Mouse (Mus musculus): ENCODE data around the gene Esm1. TPM values are rescaled to one million over a fixed set of nuclear protein-coding genes. Genes with fewer than 3 reads are reported as not detected.

Esm1 gene
- polyA plus RNA-seq, 1 experiment = not detected

DNA sequence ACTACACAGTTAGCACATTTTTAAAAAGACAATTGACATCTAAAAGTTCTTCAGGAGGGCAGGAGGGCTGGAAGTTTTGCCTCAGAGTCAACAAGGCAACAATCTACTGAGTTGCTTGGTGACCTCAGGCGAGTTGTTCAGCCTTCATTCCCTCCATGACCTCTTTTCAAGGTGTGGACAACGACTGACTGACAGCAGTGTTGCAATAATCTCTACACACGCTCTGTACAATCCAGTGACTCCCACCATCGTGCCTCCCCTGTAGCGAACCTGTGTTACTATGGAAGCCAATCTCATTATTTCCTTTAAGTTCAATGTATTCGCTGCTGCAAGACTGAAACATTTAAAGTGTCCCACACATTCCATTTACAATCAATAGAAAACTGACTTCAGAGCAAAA lies 12.4 kb downstream of the Esm1 start:
- H3K9me3 ChIP-seq (replicated peaks; ENCODE audit: control insufficient read depth, insufficient read depth, low read length, poor library complexity, severe bottlenecking) = no peaks in the 10 kb centered on the region
- no peaks in the 10 kb centered on the region for H3K4me1 ChIP-seq (ENCODE audit: control insufficient read depth, insufficient read depth, low read length)
- H3K9ac ChIP-seq (ENCODE audit: low read depth, poor library complexity, severe bottlenecking) = no peak overlapping the region
- no peak for TF ChIP-seq EP300 (IDR thresholded peaks at IDR 0.05; ENCODE audit: insufficient read depth, low read depth, low read length)
- no peak for TF ChIP-seq POLR2A (IDR thresholded peaks at IDR 0.05; ENCODE audit: insufficient read depth, low read length)
- no peak for TF ChIP-seq CTCF (IDR thresholded peaks at IDR 0.05; ENCODE audit: low read depth, low read length)
- H3K4me3 ChIP-seq (ENCODE audit: low read depth, low read length) = no peak overlapping the region
- H3K27me3 ChIP-seq (ENCODE audit: control insufficient read depth, insufficient read depth, low read length, poor library complexity, severe bottlenecking) = no peaks in the 10 kb centered on the region
- H3K27ac ChIP-seq (ENCODE audit: insufficient read depth, low read length) = no peak overlapping the region
- no peaks in the 10 kb centered on the region for H3K36me3 ChIP-seq (ENCODE audit: control insufficient read depth, insufficient read depth, low read length, poor library complexity, severe bottlenecking)

DNA sequence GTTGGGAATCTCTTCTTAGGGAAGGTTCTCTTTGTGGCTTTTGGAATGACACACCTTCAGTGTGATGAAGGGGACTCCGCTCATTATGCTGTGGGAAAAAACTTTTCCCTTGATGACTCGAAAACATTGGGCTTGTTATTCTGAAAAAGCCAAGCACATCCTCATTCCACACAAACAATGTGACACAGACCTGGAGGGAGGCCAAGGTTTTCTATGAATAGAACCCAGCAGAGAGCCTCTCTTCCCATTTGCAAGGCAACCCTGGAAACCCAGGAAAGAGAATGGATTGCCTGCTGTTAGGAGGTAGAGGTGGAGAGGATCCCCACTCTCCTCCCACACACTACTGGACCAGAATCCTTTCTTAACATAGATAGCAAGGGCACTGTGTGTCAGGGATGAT lies 14.6 kb downstream of the Esm1 start:
- Histone ChIP-seq H3K4me3 (ENCODE audit: low read depth, low read length) (no peak overlapping the region), H3K9me3 (replicated peaks; ENCODE audit: control insufficient read depth, insufficient read depth, low read length, poor library complexity, severe bottlenecking) (no peaks in the 10 kb centered on the region), H3K4me1 (ENCODE audit: control insufficient read depth, insufficient read depth, low read length) (no peaks in the 10 kb centered on the region), H3K27ac (ENCODE audit: insufficient read depth, low read length) (no peak overlapping the region), H3K27me3 (ENCODE audit: control insufficient read depth, insufficient read depth, low read length, poor library complexity, severe bottlenecking) (no peaks in the 10 kb centered on the region), H3K36me3 (ENCODE audit: control insufficient read depth, insufficient read depth, low read length, poor library complexity, severe bottlenecking) (no peaks in the 10 kb centered on the region), H3K9ac (ENCODE audit: low read depth, poor library complexity, severe bottlenecking) (no peak overlapping the region)
- TF ChIP-seq CTCF (IDR thresholded peaks at IDR 0.05; ENCODE audit: low read depth, low read length) (no peak), POLR2A (IDR thresholded peaks at IDR 0.05; ENCODE audit: insufficient read depth, low read length) (no peak), EP300 (IDR thresholded peaks at IDR 0.05; ENCODE audit: insufficient read depth, low read depth, low read length) (no peak)

DNA sequence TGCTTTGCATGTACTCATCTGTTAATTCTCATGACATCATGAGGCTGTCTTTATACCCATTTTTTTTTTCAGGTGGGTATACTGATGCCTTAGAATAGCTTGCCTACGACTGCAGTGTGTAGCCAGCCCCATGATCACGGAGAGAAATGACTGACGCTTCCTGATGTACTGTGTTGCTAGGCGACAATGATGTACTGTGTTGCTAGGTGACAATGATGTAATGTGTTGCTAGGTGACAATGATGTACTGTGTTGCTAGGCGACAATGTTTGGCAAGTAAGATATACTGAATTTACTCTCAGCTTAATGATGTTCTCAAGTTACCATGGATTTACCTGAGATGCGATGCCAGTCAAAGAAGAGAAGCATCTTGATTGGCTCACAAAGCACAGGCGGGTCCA lies 16.4 kb downstream of the Esm1 start, which contains the start of gene Gzmk:
TSS of gene Gzmk (minus strand) at position 98 of the 400 bp plus-strand sequence.
- H3K27me3 ChIP-seq (ENCODE audit: control insufficient read depth, insufficient read depth, low read length, poor library complexity, severe bottlenecking) = no peaks in the 10 kb centered on the region
- no peaks in the 10 kb centered on the region for H3K36me3 ChIP-seq (ENCODE audit: control insufficient read depth, insufficient read depth, low read length, poor library complexity, severe bottlenecking)
- H3K9me3 ChIP-seq (replicated peaks; ENCODE audit: control insufficient read depth, insufficient read depth, low read length, poor library complexity, severe bottlenecking) = no peaks in the 10 kb centered on the region
- H3K27ac ChIP-seq (ENCODE audit: insufficient read depth, low read length) = no peak within 1 kb of the TSS
- H3K9ac ChIP-seq (ENCODE audit: low read depth, poor library complexity, severe bottlenecking) = no peak within 1 kb of the TSS
- H3K4me3 ChIP-seq (ENCODE audit: low read depth, low read length) = no peak within 1 kb of the TSS
- H3K4me1 ChIP-seq (ENCODE audit: control insufficient read depth, insufficient read depth, low read length) = no peaks in the 10 kb centered on the region
- TF ChIP-seq POLR2A (IDR thresholded peaks at IDR 0.05; ENCODE audit: insufficient read depth, low read length) = no peak
- no peak for TF ChIP-seq EP300 (IDR thresholded peaks at IDR 0.05; ENCODE audit: insufficient read depth, low read depth, low read length)
- TF ChIP-seq CTCF (IDR thresholded peaks at IDR 0.05; ENCODE audit: low read depth, low read length) = no peak

DNA sequence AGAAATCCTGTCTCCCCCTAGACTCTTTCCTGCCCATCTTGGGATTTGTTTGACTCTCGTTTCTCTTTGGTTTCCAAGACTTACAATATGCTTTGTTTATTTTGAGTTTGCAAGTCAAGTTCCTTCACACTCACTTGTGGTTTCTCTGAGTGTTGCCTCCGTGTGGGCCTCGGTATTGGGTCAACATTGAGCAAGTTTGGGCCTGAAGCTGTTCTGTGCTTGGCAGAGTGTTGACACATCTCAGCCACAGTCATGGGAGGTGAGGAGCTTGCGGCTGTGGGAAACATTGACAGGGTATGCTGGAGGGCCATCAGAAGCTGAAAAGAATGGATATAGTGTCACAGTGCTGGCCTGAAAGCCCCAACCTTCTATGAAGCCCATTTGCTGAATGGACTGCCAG lies 17.6 kb downstream of the Esm1 start:
- no peaks in the 10 kb centered on the region for H3K27me3 ChIP-seq (ENCODE audit: control insufficient read depth, insufficient read depth, low read length, poor library complexity, severe bottlenecking)
- no peaks in the 10 kb centered on the region for H3K36me3 ChIP-seq (ENCODE audit: control insufficient read depth, insufficient read depth, low read length, poor library complexity, severe bottlenecking)
- no peak overlapping the region for H3K9ac ChIP-seq (ENCODE audit: low read depth, poor library complexity, severe bottlenecking)
- no peaks in the 10 kb centered on the region for H3K4me1 ChIP-seq (ENCODE audit: control insufficient read depth, insufficient read depth, low read length)
- H3K27ac ChIP-seq (ENCODE audit: insufficient read depth, low read length) = no peak overlapping the region
- TF ChIP-seq CTCF (IDR thresholded peaks at IDR 0.05; ENCODE audit: low read depth, low read length) = no peak
- TF ChIP-seq EP300 (IDR thresholded peaks at IDR 0.05; ENCODE audit: insufficient read depth, low read depth, low read length) = no peak
- no peak for TF ChIP-seq POLR2A (IDR thresholded peaks at IDR 0.05; ENCODE audit: insufficient read depth, low read length)
- no peak overlapping the region for H3K4me3 ChIP-seq (ENCODE audit: low read depth, low read length)
- no peaks in the 10 kb centered on the region for H3K9me3 ChIP-seq (replicated peaks; ENCODE audit: control insufficient read depth, insufficient read depth, low read length, poor library complexity, severe bottlenecking)

DNA sequence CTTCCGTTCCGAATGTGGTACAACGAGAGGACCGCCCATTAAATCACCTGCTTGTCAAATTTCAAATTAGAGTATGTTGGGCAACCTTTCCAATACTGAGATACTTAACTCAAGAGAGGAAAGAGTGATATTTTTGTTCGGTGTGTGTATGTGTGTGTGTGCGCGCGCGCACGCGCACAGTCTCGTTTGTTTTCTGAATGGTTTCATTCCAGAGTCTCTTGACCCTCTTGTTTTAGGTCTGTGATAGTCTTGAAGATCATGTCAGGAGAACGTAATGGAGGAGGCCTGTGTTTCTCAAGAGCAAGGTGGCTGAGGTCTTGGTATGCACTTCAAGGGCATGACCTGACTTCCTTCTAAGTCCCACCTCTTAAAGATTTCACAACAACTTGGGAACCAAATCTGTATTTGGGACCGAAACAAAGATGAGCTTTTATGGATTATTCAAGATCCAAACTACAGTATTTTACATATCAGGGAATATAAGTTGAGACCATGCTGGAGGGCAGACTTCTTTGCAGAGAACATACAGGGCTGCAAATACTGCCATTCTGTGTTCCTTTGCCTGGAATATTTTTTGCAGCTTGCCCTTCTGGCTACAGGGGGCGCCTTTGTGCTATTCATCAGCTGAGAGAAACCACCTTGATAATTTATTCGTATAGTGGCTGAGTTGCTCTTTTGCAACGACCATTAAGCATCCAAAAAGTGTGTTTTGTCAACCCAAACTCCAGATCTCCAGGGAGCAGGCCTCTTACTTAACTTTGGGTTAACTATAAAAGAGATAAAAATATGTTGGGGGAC lies 18.4 kb downstream of the Esm1 start:
- no peaks in the 10 kb centered on the region for H3K36me3 ChIP-seq (ENCODE audit: control insufficient read depth, insufficient read depth, low read length, poor library complexity, severe bottlenecking)
- H3K27ac ChIP-seq (ENCODE audit: insufficient read depth, low read length) = no peak overlapping the region
- H3K27me3 ChIP-seq (ENCODE audit: control insufficient read depth, insufficient read depth, low read length, poor library complexity, severe bottlenecking) = no peaks in the 10 kb centered on the region
- no peak overlapping the region for H3K4me3 ChIP-seq (ENCODE audit: low read depth, low read length)
- no peaks in the 10 kb centered on the region for H3K9me3 ChIP-seq (replicated peaks; ENCODE audit: control insufficient read depth, insufficient read depth, low read length, poor library complexity, severe bottlenecking)
- H3K9ac ChIP-seq (ENCODE audit: low read depth, poor library complexity, severe bottlenecking) = no peak overlapping the region
- TF ChIP-seq EP300 (IDR thresholded peaks at IDR 0.05; ENCODE audit: insufficient read depth, low read depth, low read length) (no peak), POLR2A (IDR thresholded peaks at IDR 0.05; ENCODE audit: insufficient read depth, low read length) (no peak)
- no peaks in the 10 kb centered on the region for H3K4me1 ChIP-seq (ENCODE audit: control insufficient read depth, insufficient read depth, low read length)

DNA sequence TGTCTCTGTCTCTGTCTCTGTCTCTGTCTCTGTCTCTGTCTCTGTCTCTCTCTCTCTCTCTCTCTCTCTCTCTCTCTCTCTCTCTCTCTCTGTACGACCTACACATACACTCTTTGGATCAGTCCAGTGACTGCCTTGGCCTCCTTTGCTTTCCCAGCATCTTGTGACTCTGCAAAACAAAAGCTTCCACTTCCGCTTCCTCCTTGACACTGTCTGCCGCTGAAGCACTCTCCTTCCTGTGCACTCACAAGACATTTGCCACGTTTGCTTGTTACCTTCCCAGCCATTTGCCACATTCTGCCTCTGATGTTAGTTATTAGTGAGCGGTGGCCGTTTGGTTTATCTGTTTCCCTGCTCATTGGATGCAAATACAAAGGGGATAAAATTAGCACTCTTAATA lies 32.7 kb downstream of the Esm1 start:
- no peak overlapping the region for H3K4me3 ChIP-seq (ENCODE audit: low read depth, low read length)
- no peak overlapping the region for H3K27ac ChIP-seq (ENCODE audit: insufficient read depth, low read length)
- H3K36me3 ChIP-seq (ENCODE audit: control insufficient read depth, insufficient read depth, low read length, poor library complexity, severe bottlenecking) = no peaks in the 10 kb centered on the region
- no peaks in the 10 kb centered on the region for H3K4me1 ChIP-seq (ENCODE audit: control insufficient read depth, insufficient read depth, low read length)
- H3K9ac ChIP-seq (ENCODE audit: low read depth, poor library complexity, severe bottlenecking) = no peak overlapping the region
- TF ChIP-seq EP300 (IDR thresholded peaks at IDR 0.05; ENCODE audit: insufficient read depth, low read depth, low read length) = no peak
- TF ChIP-seq POLR2A (IDR thresholded peaks at IDR 0.05; ENCODE audit: insufficient read depth, low read length) = no peak
- no peak for TF ChIP-seq CTCF (IDR thresholded peaks at IDR 0.05; ENCODE audit: low read depth, low read length)
- H3K9me3 ChIP-seq (replicated peaks; ENCODE audit: control insufficient read depth, insufficient read depth, low read length, poor library complexity, severe bottlenecking) = no peaks in the 10 kb centered on the region
- H3K27me3 ChIP-seq (ENCODE audit: control insufficient read depth, insufficient read depth, low read length, poor library complexity, severe bottlenecking) = no peaks in the 10 kb centered on the region
